In the genomic region with DNA sequence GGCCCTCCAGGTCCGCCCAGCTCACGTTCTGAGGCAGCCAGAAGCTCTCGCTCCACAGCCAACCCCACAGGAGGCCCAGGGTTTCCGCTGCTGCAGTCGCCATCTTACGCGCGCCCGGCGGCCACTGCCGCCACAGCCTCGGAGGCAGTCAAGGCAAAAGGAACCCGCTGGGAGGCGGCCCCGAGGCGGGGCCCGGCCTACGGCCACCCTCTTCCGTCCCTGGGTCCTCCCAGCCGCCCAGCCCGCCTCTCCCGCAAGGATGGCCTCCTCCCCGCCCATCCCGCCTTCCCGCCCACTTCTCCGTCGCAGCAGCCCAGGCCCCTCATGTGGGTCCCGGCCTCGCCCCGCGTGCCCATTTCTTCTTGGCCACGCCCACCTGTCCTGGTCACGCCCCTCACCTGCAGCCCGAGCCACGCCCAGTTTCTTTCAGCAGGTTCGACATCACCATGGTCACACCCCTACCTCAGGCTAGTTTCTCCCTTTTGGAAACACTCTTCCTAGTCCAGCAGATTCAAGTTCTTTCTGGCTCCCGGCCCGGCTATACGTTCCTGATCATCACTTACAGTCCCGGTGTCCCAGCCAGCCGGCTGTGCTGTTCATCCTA, we compare ENCODE assay signal across 8 mouse cellular contexts. TPM values are rescaled to one million over a fixed set of nuclear protein-coding genes. Genes with fewer than 3 reads are reported as not detected.
DNase-seq lines count a peak whose midpoint lies in the region; ATAC-seq and TF ChIP-seq lines count a peak whose summit lies in the region.

No protein-coding gene starts in this region.

- peak; percentile 94 for DNase-seq in adrenal gland, postnatal 10 days
- peak; percentile 95 for DNase-seq in embryonic facial prominence, embryonic 10.5 days (ENCODE audit: low spot score)
- peak; percentile 83 to 90 for DNase-seq in gastrocnemius, postnatal 4 days (ENCODE audit: low spot score in 2 of 2)
- peak; percentile 87 to 88 for DNase-seq in left cerebral cortex, postnatal 36 days (ENCODE audit: low spot score in 2 of 2)
- peak; percentile 90 for DNase-seq in midbrain, embryonic 10.5 days (ENCODE audit: low spot score)
- DNase-seq in right cerebral cortex, postnatal 36 days (ENCODE audit: low spot score in 2 of 2) = peak; percentile 72 to 80
- DNase-seq in urinary bladder, postnatal 4 days (ENCODE audit: low spot score in 2 of 2) = peak; percentile 88 to 89

- WGBS in embryonic facial prominence, embryonic 10.5 days = 1% methylated on average over 41 of the region's 41 CpGs
- WGBS in intestine, postnatal 0 days = under 1% methylated on average over 33 of the region's 41 CpGs
- WGBS in midbrain, embryonic 10.5 days = 1% methylated on average over 41 of the region's 41 CpGs

- peak overlapping the region; percentile 93 for H3K4me3 ChIP-seq in embryonic facial prominence, embryonic 10.5 days
- peak overlapping the region; percentile 84 for H3K4me3 ChIP-seq in intestine, postnatal 0 days (ENCODE audit: low read depth, low read length)
- H3K4me3 ChIP-seq in midbrain, embryonic 10.5 days = peak overlapping the region; percentile 88

- peak; percentile 92 for ATAC-seq in intestine, postnatal 0 days

- peaks cover 30% of the 10 kb centered on the region for H3K4me1 ChIP-seq in embryonic facial prominence, embryonic 10.5 days
- H3K4me1 ChIP-seq in intestine, postnatal 0 days (replicated peaks; ENCODE audit: control insufficient read depth, insufficient read depth, low read length) = no peaks in the 10 kb centered on the region; the same call in 1 of the 2 replicates
- peaks cover 35% of the 10 kb centered on the region for H3K4me1 ChIP-seq in midbrain, embryonic 10.5 days

- no peaks in the 10 kb centered on the region for H3K9me3 ChIP-seq in embryonic facial prominence, embryonic 10.5 days
- no peaks in the 10 kb centered on the region for H3K9me3 ChIP-seq in intestine, postnatal 0 days (ENCODE audit: control insufficient read depth)
- no peaks in the 10 kb centered on the region for H3K9me3 ChIP-seq in midbrain, embryonic 10.5 days (replicated peaks)

- peak overlapping the region; percentile 73 for H3K9ac ChIP-seq in intestine, postnatal 0 days (ENCODE audit: low read depth, low read length)

- H3K4me2 ChIP-seq in intestine, postnatal 0 days (replicated peaks; ENCODE audit: low read depth) = peak overlapping the region; percentile 92

- no peaks in the 10 kb centered on the region for H3K27me3 ChIP-seq in embryonic facial prominence, embryonic 10.5 days (replicated peaks; ENCODE audit: low read depth, poor library complexity, severe bottlenecking)
- no peaks in the 10 kb centered on the region for H3K27me3 ChIP-seq in intestine, postnatal 0 days (replicated peaks; ENCODE audit: control insufficient read depth, insufficient read depth, low read length)
- H3K27me3 ChIP-seq in midbrain, embryonic 10.5 days (ENCODE audit: low read depth, poor library complexity, severe bottlenecking) = no peaks in the 10 kb centered on the region

- peak overlapping the region; percentile 97 for H3K27ac ChIP-seq in embryonic facial prominence, embryonic 10.5 days (replicated peaks)
- peak overlapping the region; percentile 82 for H3K27ac ChIP-seq in intestine, postnatal 0 days (ENCODE audit: low read depth, low read length)
- H3K27ac ChIP-seq in midbrain, embryonic 10.5 days (replicated peaks) = peak overlapping the region; percentile 97

- peak; percentile 49 for TF ChIP-seq CTCF in intestine, postnatal 0 days (IDR thresholded peaks at IDR 0.05; ENCODE audit: low read depth)

- intact Hi-C loops in left cerebral cortex, postnatal 36 days (cut with DNase I) = loop anchor here (5.0 kb wide), 2 partner anchors 45 to 65 kb away; partner anchors contain the start of genes Cox14 and Gm17349

- peaks cover 2% of the 10 kb centered on the region; the same call in 1 of the 2 replicates for H3K36me3 ChIP-seq in embryonic facial prominence, embryonic 10.5 days (replicated peaks)
- H3K36me3 ChIP-seq in intestine, postnatal 0 days (ENCODE audit: control insufficient read depth, insufficient read depth) = no peaks in the 10 kb centered on the region; the same call in 1 of the 2 replicates
- no peaks in the 10 kb centered on the region for H3K36me3 ChIP-seq in midbrain, embryonic 10.5 days

RNA-seq across cellular contexts. Expression of gene Cers5, which starts 0.3 kb away (rescaled TPM):
- 10 to 100 TPM; 35.9 to 41.6 TPM for total RNA-seq in adrenal gland, postnatal 10 days (2021)
- polyA plus RNA-seq in embryonic facial prominence, embryonic 10.5 days (2016; fragmentation: Nextera tagmentation; extraction: Ambion mirVana) = 60.2 and 63.8 TPM in 2 replicates
- total RNA-seq in gastrocnemius, postnatal 4 days (2021) = 10 to 100 TPM; 24.3 to 27.5 TPM
- polyA plus RNA-seq in intestine, postnatal 0 days (2015; fragmentation: Nextera tagmentation; extraction: Ambion mirVana) = 18.7 and 19.2 TPM in 2 replicates
- total RNA-seq in left cerebral cortex, postnatal 36 days (2021) = 10 to 100 TPM; 32.3 to 42.2 TPM
- 58.4 and 63.5 TPM in 2 replicates for polyA plus RNA-seq in midbrain, embryonic 10.5 days (2016; fragmentation: Nextera tagmentation; extraction: Ambion mirVana)

RNA-seq across cellular contexts. Expression of gene Cox14, which starts 47.0 kb away (rescaled TPM):
- total RNA-seq in adrenal gland, postnatal 10 days (2021) = 100 to 1,000 TPM; 178 to 185 TPM
- polyA plus RNA-seq in embryonic facial prominence, embryonic 10.5 days (2016; fragmentation: Nextera tagmentation; extraction: Ambion mirVana) = 129 and 131 TPM in 2 replicates
- 100 to 1,000 TPM; 125 to 144 TPM for total RNA-seq in gastrocnemius, postnatal 4 days (2021)
- polyA plus RNA-seq in intestine, postnatal 0 days (2015; fragmentation: Nextera tagmentation; extraction: Ambion mirVana) = 298 and 301 TPM in 2 replicates
- 100 to 1,000 TPM; 112 to 121 TPM for total RNA-seq in left cerebral cortex, postnatal 36 days (2021)
- polyA plus RNA-seq in midbrain, embryonic 10.5 days (2016; fragmentation: Nextera tagmentation; extraction: Ambion mirVana) = 157 and 159 TPM in 2 replicates

RNA-seq across cellular contexts. Expression of gene Gpd1, which starts 55.1 kb away (rescaled TPM):
- total RNA-seq in adrenal gland, postnatal 10 days (2021) = 1,000 to 10,000 TPM; 1,543 to 1,818 TPM
- polyA plus RNA-seq in embryonic facial prominence, embryonic 10.5 days (2016; fragmentation: Nextera tagmentation; extraction: Ambion mirVana) = 0.42 and 0.55 TPM in 2 replicates
- total RNA-seq in gastrocnemius, postnatal 4 days (2021) = 100 to 1,000 TPM; 201 to 212 TPM
- 124 and 136 TPM in 2 replicates for polyA plus RNA-seq in intestine, postnatal 0 days (2015; fragmentation: Nextera tagmentation; extraction: Ambion mirVana)
- 100 to 1,000 TPM in 1 of 2 experiments, 10 to 100 TPM in 1; 89.9 to 104 TPM for total RNA-seq in left cerebral cortex, postnatal 36 days (2021)
- polyA plus RNA-seq in midbrain, embryonic 10.5 days (2016; fragmentation: Nextera tagmentation; extraction: Ambion mirVana) = 0.40 and 0.62 TPM in 2 replicates

Comparison
In these comparisons a context has a peak if more than half of its experiments do, and no peak if none do; other contexts are left out.
1. Peak in every context shown above with its lines: DNase-seq, ATAC-seq, H3K4me3 ChIP-seq and H3K27ac ChIP-seq.
2. RNA of gene Gpd1, which starts 55.1 kb away (total RNA-seq): 1,543 to 1,818 TPM in adrenal gland, postnatal 10 days; 201 to 212 TPM in gastrocnemius, postnatal 4 days and 89.9 to 104 TPM in left cerebral cortex, postnatal 36 days; every median in the first group is over 4 times any median in the second.